Mouse (Mus musculus) WW6 (cell line): ENCODE results near the gene Rapgef4.
A peak's percentile ranks its signal among the peaks of the same experiment; 100 is the strongest.

Source experiments
- DNase-seq: peaks from one replicate; pipeline ENCODE4 v3.0.0-alpha.2; 2013; ENCODE audit warnings: low read depth, low spot score

Rapgef4 gene

DNA sequence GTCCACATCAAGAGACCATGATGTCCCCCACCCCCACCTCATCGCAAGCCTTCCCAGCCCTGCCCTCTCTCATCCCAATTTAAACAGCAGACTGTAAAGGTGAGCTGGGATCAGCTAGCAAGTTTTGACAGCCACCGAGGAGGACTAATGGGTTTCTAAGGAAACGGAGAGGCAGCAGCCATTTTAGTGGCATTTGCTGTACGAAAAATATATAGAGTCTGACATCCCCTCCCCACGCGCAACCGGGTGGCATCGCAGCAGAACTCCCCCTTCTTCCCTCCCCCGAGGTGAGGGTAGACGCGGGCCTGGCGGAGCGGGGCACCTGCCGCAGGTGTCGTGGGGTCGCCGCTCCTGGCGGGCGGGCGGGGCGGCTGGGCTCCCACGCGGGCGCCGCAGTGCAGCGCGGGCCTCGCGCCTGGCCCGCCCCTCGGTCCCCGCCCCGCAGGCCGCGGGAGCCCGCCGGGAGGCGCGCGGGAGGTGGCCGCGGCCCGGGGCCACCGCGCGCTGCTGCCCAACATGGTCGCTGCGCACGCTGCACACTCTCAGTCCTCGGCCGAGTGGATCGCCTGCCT is at the start of gene Rapgef4:
Gene Rapgef4, plus strand, starts transcription at position 470 of the 572 bp plus-strand sequence.
- DNase-seq, result no peak

DNA sequence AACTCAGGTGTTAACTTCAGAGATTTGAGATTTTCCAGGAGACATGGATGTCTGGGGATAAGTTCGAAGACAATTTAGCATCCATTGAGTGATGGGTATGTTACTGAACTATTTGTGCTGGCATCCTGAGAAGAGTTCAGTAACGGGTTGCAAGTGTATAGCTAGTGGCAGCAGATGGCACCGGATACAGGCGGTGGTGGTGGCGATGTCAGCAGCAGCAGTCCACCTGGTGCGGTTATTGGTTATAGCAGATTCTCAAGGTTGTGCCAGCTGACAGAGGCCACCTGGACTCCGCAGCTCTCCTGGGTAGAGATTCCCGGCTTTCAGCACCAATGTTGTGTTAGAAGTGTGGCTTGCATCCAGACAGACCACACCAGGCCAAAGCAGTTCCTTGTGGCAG is 47.0 kb upstream of the Rapgef4 start:
- no peak for DNase-seq

DNA sequence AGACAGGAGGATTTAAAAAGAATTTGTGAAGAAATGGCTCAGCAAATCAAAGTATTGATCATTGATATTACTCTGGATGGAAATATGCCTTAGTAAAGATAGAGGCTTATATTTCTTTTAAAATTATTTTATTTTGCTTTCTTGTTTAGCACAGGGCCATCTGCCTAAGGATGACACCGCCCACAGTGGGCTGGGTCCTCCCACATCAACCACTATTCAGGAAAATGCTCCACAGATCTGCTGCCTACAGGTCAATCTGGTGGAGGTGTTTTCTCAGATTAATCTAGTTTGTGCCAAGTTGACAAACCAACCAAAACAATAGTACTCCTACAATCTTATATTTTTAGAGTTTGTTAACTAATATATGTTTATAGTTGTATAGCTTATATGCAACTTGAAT is 44.3 kb upstream of the Rapgef4 start:
- DNase-seq, result no peak

DNA sequence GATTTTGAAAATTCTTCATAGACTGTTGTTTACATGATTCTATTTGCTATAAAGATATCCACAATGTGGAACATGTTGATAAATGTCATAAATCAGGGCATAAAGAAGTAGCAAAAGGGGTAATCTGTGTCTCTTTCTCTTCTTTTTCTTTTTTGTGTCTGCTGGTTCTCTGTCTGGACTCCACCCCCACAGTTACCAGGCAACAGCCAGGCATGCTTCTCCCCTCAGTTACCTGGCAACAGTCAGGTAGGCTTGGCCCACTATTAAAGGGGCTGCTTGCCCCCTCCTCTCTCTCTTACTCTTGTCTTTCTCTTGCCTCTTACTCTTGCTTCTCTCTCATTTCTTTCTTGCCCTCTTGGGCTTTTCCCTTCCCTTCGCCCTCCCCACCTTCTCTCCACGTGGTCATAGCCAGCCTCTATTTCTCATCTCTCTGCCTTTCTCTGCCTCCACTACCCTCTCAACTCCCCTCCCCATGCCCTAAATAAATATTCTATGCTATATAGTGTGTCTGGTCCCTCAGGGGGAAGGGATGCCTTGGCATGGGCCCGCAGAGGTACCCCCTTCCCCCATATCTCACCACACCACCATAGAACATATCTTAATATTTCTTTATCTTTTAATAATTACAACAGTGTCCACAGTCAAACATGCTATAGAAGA is 43.3 kb upstream of the Rapgef4 start:
- DNase-seq, result no peak

DNA sequence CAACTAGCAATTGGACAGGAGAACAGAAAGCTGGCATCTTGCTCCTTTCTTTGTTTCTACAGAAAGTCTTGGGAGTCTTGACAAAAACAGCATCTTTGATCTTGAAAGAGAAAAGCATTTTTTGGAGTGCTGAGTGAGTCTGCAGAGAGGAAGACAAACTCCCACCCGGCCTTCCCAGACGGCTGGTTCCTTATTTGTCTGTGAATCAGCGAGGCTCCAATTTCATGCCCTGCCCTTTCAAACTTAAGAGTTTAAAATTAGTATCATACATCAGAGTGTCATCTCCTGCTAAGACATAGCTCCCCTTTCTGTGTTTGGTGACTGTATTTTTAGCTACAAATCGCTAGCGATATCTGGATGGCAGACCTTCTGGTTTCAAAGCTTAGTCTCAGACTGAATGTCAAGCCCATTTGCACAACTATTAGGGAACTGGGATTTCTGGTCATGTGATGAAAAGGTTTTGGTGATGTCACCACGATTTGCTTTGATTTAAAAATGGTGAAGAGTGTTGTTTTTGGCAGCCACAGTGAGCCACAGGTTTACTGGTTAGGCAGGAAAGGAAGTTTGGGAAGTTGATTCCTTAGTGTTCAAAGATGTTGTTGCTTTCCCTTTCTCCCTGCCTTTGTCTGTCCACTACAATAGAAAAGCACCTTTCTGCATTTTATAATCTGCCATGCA is 42.2 kb upstream of the Rapgef4 start:
- DNase-seq, result no peak

DNA sequence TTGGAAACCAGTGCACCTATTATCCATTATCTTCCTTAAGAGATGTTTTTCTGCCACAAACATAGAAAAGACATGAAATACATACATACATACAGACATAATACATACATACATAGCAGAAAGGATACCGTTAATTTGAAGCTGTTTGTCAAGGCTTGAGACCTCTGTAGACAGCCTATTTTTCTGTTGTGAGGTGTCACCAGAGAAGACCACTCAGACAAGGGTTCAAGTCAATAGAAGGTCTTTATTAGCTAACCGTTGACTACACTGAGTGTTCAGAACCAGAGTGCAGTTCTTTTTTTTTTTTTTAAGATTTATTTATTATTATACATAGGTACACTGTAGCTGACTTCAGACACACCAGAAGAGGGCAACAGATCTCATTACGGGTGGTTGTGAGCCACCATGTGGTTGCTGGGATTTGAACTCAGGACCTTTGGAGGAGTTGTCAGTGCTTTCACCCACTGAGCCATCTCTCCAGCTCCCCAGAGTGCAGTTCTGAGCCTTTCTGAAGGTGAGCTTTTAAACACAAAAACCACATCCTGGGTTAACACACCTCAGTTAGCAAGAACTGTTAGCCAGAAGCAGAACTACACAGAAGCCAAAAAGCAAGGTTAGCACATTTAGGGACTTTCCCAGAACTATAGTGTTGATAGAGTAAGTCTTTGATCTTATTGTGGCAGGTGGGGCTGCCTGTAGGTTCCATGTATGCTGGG is 39.9 kb upstream of the Rapgef4 start:
- no peak for DNase-seq

DNA sequence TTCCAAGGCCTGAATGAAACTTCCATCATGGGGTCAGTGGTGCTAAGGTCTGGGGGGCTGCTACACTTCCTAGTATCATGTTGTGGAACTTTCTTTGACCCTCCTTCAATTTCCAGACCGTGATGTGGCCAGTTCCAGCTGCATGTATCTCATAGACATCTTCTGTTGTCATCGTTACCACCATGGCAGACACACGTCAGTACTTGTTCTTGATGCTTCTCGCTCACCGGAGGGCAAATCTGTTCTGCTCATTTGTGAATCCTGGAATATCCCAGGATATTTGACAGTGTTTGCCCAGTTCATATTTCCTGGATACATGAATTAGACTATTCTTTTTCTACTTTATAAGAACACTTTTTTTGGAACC is 39.3 kb upstream of the Rapgef4 start:
- no peak for DNase-seq

DNA sequence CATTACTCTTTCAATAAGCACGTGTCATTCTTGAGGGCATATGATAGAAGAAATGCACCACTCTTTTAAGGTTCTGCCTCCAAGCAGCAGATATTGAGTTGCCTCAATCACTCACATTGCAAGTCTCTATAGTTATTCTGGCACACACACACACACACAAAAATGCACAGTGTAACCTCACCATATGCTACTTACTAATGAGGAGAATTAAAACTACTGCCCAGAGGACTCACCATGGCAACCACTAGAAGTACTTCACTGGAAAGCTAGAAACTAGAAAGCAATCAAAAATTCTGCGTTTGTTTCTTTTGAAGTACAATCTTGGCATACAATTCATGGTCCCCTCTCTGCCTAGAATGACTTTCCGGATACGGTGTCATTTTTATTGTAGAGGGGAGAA is 29.8 kb upstream of the Rapgef4 start:
- no peak for DNase-seq

DNA sequence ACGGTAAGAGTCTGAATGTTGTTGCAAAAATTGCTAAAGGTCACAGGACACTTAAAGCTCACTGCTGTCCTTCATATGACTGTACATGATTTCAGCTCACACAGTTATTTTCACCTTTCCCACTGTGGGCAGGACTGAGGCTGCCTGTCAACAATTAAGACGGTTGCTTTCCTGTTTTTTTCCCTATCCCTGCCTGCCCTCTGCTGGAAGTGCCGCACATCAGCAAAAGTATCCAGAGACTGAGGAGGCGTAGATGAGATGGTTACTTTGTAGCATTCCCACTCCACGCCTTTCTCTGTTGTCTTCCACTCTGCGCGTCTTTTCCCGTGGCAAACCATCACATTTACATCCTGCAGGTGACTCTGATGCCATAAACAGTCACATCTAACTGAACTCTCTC is 25.4 kb upstream of the Rapgef4 start:
- DNase-seq, result no peak

DNA sequence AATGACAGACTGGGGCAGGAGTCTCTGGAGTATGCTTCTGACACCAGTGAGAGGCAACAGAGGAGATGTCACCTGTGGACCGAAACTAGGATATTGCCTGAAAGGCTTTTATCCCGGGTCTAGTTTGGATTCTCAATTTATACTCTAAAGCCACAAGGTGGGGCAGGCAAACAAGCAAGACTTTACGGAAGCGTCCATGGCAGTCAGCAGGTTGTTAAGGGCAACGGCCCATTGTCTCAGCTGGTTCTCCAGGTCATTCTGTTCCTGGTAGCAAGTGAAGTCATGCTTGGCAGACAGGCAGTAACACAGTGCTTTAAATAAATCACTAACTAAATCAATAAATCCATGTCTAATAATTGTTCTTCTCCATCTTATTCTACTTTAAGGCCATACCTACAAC is 24.6 kb upstream of the Rapgef4 start:
- DNase-seq, result no peak

DNA sequence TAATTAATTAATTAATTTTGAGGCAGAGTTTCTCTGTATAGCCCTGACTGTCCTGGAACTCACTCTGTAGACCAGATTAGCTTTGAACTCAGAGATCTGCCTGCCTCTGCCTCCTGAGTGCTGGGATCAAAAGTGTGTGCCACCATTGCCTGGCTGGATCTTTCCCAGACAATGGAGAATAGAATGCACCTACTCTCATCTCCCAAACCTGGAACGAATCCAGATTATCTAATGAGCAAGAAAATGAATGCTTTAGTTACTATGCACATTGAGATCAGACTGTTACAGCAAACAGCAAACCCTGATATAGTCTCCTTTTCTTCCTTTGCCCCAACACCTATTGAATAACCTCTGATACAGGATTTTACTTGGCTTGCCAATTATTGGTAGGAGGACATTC is 23.1 kb upstream of the Rapgef4 start:
- DNase-seq, result no peak

DNA sequence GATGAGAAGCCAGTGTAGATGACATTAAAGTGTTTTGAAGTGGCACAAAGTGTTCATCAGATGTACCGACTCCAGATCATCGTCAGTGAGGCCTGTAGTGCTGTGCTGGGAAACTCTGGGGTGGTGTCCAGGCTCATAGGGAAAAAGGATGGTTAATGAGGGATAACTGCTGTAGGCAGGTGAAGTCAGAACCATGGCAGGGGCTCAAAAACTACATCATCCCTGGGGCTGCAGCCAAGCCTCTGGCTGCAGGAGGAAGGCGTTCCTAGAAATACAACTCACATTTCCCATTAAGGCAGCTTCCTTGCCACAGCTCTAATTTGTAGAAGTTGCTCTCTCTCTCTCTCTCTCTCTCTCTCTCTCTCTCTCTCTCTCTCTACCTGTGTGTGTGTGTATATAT is 22.6 kb upstream of the Rapgef4 start:
- no peak for DNase-seq

DNA sequence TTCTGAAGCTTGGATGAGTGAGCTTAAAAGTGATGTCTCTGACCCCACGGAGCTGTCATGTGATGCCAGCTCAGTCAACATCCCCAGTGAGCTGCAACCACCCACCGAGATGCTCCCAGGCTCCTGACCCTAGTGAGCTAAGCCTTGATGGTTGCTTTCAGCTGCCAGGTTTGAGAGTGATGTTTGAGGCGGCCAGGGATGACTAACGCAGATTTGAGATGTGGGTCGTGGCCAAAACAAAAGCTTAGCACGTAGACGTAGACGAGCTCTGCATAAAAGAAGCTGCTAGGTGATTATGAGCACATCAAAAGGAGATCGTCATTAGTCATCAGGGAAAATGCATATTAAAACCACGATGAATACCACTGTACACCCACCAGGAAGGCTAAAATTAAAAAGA is 16.8 kb upstream of the Rapgef4 start:
- no peak for DNase-seq

DNA sequence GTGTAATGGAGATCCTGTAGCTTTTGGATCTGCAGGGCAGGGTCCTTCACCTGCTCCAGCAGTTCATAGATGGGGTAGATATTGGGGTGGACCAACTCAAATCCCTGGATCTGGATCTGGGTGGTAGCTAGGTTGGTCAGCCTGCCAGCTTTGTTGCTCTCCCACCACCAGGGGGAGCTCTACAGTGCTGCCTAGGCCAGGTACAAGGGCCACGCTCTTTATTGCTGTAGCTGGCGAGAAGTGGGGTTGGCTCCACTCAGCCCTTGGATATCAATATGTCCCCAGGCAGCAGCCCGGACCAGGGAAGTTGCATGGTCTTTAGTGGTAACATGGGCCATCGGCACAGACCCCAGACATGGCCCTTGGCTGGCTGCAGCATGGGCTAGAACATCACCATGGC is 15.6 kb upstream of the Rapgef4 start:
- peak; percentile 48 for DNase-seq

DNA sequence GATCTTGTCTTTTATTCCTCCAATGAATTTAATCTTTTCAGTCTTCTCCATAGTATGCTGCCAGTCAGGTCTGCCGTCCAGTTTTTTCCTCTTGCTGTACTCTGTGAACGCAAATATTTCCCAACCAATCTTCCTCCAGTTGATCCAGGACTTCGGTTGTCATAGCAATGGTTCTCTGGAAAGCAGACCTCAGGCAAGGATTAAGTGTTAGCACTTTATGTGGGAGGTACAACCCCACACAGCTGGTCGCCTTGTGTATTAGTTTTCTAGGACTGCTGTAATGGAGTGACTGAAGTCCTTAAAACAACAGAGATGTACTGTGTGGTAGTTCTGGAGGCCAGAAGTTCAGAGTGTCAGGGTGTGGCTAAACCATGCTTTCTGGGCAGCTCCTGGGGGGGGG is 14.3 kb upstream of the Rapgef4 start:
- DNase-seq, result no peak

DNA sequence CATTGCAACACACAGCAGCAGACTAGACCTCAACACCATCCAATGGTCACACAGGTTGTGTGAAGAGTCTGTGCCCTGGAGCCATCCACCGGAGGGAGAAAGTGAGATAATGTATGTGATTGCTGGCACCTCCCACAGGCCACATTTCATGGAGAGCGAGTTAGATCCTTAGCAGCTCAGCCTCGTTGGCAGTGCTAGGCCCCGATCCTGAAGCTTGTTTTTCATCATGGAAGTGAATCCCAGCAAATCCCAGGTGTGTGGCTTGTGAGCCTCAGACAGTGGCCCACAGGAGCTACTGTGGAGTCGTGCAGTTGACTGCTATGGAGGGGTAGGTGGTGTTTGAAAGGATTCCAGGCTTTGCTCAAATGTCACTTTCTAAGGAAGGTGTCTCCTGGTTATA is 13.2 kb upstream of the Rapgef4 start:
- no peak for DNase-seq

DNA sequence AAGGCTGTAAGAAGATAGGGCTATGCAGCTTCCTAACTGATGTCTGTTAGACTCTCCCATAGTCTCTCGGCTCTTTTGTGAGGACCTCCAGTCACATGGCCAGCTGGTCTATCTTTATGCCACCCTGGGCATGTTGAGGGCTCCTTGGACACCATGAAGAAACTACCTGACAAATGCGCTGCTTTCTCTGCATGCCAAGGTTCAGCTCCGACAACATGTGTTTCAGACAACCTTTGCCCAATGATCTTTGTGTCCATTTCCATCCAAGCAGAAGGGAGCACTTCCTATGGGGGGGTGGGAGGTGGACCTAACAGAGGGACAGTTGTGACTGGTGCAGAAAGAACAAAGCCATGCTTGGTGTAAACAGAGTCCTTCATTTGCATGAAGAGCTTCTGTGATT is 7.4 kb upstream of the Rapgef4 start:
- DNase-seq, result no peak

DNA sequence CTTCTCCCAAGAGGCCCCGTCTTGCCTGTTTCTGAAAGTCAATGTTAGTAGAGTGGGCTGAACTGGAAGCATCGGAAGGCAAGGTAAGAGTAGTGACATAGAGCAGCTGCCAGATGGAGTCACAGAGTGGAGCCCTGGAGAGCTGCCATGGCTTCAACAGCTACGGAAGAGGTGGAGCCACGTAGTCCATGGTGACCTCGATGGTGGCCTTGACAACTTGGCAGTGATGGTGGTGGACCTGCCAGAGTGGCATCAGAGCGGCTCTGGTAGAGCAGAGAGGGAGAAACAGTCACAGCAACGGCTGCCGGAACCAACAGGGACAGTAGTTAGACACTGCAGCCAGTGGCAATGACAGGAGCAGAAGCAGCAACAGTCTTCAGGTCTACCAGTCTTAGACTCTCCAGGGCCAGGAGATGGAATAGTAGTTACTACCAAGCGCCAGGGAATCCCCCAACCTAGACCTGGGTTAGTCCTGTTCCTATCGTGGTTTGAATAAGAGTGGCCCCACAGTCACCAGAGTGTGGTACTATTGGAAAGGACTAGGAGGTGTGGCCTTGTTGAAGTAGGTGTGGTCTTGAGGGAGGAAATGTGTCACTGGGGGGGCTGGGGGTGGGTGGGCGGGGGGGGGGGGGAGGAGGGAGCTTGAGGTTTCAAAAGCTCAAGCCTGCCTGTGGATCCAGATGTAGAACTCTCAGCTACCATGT is 6.7 kb upstream of the Rapgef4 start:
- no peak for DNase-seq

DNA sequence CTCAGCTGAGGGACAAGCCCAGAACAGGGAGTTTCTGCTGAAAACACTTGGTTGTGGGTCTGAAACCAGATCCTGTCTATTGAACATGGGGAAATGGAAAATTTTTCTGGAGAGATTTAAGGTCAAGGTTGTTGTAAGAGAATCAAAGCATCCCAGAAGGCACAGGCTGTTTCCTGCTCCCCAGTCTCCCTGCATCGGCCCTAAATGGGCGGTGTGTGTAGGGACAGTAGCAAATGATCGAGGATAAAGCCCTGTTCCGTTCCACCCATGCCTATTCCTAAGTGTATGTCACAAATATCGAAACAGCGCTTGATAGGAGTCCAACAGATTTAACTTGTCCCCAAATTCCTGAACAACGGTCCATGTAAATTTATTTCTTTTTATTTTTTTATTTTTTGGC is 1.1 kb upstream of the Rapgef4 start:
- DNase-seq, result no peak

DNA sequence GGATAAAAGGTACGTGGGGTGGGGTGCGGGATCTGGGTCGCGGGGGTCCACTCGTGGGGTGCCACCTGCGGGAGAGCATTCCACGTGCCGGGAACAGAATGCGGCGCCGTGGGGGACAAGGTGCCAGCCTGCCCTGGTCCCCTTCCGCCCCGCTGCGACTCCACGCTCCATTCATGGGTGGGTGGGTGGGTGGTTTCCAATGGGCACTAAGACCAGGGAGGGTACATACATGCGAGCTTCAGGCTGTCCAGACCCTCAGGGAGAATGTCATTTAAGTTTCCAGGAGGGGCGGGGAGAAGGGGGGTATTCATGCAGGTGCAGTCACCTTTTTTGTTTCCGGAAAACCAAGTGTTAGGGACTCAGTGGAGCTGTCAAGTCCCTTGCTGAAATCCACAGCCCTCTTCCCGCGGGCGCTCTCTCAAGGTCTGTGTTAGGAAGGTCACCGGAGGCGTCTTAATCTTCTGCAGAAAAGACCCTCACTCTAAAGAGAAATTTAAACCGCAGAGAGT is 357 bp downstream of the Rapgef4 start:
- DNase-seq, result no peak

DNA sequence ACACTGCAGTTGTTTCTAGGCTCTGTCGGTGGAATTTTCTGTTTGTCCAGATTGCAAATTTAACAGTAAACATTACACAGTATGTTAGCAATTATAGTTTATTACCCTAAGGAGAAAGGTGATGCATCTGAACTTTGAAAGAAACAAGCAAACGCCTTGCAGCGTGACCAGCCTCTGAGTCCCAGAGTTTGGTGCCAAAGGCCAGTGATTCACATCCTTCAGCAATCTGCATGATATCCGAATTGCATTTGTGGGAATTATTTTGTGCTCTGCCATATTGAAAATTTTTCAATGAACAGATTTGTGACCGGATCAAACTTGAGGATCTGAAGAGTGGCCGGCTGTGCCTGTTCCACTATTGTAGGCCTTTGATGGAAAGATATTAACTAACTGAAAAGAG is 856 bp downstream of the Rapgef4 start:
- no peak for DNase-seq
